Mouse (Mus musculus) heart, adult 9 months (tissue): ENCODE measurements around the gene Ifng.
A peak's percentile ranks its signal among the peaks of the same experiment; 100 is the strongest.
"Not testable (repeated sequence)": the region's sequence is repeated elsewhere in the genome, so short reads cannot be mapped to it uniquely, and the experiment has no call there.

Source experiments
- DNase-seq, 2 experiments: peaks; one replicate each; pipeline ENCODE4 v3.0.0; 2022; ENCODE audit warnings: low spot score in 2 of 2

Ifng gene

DNA sequence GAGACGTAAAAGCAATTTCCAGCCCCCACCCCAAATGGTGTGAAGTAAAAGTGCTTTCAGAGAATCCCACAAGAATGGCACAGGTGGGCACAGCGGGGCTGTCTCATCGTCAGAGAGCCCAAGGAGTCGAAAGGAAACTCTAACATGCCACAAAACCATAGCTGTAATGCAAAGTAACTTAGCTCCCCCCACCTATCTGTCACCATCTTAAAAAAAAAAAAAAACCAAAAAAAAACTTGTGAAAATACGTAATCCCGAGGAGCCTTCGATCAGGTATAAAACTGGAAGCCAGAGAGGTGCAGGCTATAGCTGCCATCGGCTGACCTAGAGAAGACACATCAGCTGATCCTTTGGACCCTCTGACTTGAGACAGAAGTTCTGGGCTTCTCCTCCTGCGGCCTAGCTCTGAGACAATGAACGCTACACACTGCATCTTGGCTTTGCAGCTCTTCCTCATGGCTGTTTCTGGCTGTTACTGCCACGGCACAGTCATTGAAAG is at the start of gene Ifng:
Gene Ifng, plus strand, starts transcription at position 305 of the 499 bp plus-strand sequence.
- DNase-seq: no peak

- DNase-seq: no peak
Measured at GRCm38 (mm10) chr10:118399917-118400316, 40.9 kb upstream of the Ifng start.

DNA sequence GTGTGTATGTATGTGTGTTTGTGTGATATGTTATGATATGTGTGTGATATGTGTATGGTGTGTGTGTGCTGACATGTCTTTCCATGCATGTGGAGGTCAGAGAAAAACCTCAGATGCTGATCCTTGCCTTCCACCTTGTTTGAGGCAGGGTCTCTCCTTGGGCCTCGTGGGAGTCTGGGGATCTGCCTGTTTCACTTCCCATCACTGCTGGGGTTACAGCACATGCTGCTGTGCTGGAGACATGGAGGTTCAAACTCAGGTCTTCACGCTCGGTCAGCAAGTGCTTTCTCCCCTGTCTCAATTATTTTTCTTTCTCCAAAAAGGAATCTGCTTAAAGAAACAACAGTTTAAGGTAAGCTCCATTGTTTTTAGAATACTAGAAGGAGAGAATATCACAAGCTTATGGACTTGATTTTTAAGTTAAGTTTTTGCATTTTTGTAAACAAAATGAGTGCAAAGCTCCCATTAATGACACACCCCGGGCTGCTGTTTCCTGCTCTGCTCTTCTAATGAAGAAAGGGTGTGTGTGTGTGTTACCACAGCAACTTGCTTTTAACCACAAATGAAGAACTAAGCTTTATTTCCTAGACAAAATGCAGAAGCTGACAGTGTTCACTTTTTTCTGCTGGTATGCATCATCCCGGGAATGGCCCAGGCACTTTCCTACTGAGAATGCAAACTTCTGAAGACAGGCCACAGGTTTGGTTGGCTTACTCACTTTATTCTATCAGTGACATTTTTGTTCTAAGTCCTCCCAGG is 34.2 kb upstream of the Ifng start:
- peak in 1 of 2 experiments; percentile 8 for DNase-seq

- DNase-seq: no peak
Measured at GRCm38 (mm10) chr10:118411377-118411776, 29.5 kb upstream of the Ifng start.

DNA sequence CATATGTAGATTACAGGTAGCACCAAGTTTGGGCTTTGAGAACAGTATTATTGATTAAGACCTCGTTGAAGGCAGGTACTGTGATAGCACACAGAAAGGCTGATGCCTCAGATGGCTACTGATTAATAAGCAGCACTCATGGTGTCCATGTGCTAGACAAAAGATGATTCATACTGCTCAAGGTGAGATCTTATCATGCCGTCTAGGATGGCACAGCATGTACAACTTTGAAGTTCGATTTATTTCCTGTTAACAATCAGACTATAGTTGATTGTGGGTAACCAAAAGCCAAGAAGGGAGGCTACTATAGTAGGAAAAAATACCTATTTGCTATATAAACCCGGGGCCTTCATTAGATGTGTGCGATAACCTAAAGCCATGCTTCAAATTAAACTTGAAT is 28.1 kb upstream of the Ifng start:
- no peak for DNase-seq

DNA sequence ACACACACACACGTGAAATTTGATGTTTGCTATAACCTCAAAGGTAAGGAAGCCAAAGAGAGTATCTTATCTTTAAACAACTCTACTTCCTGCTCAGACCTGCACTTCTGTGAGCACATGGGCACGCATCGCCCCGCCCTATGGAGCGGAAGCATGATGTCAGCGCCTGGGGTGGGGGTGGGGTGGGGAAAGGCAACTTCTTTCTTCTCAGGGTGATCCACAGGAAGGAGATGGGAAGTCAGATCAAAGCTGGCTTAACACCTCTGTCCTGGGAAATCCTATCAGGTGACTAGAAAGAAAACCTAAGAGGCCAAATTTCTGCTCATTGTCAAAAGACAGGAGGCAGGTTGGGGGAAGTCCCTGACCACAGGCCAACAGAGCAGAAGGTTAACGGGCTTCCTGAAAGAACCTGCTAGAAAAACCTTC is 21.8 kb upstream of the Ifng start:
- DNase-seq: no peak

GRCm38 (mm10) chr10:118420896-118421295 is 19.9 kb upstream of the Ifng start:
- no peak for DNase-seq

- no peak for DNase-seq
Measured at GRCm38 (mm10) chr10:118435501-118435900, 5.3 kb upstream of the Ifng start.

DNA sequence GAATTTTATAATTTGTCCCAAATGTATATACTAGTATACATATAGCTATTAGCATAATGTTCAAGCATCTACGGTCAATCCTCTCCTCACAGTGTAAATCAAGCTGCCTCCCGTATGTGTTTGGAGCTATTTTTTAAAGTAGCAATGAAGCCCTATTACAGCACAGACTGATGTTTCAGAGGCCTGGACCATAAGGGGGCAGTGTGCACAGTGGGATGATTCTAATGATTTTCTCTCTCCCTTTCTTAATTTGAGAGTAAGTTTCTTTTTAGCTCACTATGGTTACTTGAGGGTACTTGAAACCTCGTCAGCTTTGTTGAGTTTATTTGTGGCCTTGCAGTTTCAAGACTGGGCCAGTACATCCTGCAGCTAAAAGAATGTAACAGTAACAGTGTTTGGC is 1.1 kb downstream of the Ifng start:
- no peak for DNase-seq

GRCm38 (mm10) chr10:118442999-118443398 is 2.2 kb downstream of the Ifng start:
- DNase-seq: no peak

DNA sequence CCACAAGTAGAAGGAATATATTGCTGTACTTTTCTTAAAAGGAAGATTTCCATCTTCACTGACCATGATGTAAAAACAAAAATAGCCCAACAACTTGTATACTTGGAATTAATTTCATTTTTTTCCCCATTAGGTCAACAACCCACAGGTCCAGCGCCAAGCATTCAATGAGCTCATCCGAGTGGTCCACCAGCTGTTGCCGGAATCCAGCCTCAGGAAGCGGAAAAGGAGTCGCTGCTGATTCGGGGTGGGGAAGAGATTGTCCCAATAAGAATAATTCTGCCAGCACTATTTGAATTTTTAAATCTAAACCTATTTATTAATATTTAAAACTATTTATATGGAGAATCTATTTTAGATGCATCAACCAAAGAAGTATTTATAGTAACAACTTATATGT is 4.2 kb downstream of the Ifng start:
- DNase-seq: peak in 1 of 2 experiments; percentile 11

DNA sequence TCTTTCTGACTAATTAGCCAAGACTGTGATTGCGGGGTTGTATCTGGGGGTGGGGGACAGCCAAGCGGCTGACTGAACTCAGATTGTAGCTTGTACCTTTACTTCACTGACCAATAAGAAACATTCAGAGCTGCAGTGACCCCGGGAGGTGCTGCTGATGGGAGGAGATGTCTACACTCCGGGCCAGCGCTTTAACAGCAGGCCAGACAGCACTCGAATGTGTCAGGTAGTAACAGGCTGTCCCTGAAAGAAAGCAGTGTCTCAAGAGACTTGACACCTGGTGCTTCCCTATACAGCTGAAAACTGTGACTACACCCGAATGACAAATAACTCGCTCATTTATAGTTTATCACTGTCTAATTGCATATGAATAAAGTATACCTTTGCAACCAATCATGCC is 4.7 kb downstream of the Ifng start:
- no peak for DNase-seq

- DNase-seq: no peak
Measured at GRCm38 (mm10) chr10:118445978-118446377, 5.1 kb downstream of the Ifng start.

DNA sequence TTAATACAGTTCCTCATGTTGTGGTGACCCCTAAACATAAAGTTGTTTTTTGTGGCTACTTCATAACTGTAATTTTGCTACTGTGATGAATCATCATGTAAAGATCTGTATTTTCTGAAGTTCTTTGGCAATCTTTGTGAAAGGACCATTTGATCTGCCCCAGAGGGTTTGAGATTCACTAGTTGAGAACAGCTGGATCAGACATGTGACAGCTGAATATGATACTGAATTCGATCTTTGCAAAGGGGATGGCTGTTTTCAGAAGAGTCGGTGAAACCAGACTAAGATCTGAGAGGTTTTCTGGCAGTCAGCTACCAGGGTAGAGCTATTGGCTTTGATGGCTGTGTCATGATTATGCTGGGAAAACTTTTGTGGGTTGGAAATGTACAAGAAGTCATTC is 10.9 kb downstream of the Ifng start:
- no peak for DNase-seq

GRCm38 (mm10) chr10:118458729-118459128 is 17.9 kb downstream of the Ifng start:
- DNase-seq: no peak

DNA sequence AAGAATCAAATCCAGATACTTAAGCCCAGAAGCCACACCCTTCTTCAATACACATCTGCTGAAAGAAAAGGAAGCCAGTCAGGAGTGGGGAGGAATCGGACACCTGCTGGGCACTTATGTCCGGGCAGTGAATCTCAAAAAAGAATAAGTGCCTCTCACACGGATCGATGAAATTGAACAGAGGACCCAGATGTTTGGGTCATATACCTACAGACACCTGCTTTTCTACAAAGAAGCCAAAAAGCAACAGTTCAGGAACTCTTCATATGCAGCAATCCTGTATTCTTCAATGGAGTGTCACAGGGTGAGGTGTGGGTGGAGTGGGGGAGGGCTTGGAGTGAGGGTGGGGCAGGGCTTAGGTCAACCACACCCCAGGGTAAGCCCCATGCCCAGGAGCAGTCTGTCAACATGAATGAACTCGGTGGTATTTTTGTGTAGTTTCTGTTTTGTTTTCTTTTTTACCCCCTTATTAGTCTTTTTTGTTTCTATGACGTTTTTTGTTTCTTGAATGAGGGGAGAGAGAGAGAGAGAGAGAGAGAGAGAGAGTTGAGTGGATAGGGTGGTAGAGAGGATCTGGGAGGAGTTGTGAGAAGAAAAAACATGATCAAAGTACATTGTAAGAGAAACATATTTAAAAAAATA is 20.4 kb downstream of the Ifng start:
- DNase-seq: no peak

- DNase-seq: no peak
Measured at GRCm38 (mm10) chr10:118466481-118466880, 25.6 kb downstream of the Ifng start.

GRCm38 (mm10) chr10:118469047-118469446 is 28.2 kb downstream of the Ifng start:
- DNase-seq: no peak

GRCm38 (mm10) chr10:118470296-118470957 is 29.6 kb downstream of the Ifng start:
- no peak for DNase-seq

GRCm38 (mm10) chr10:118472846-118473245 is 32.0 kb downstream of the Ifng start:
- not testable (repeated sequence) for DNase-seq

- DNase-seq: no peak
Measured at GRCm38 (mm10) chr10:118476696-118477095, 35.9 kb downstream of the Ifng start.

GRCm38 (mm10) chr10:118477297-118477696 is 36.5 kb downstream of the Ifng start:
- DNase-seq: no peak

DNA sequence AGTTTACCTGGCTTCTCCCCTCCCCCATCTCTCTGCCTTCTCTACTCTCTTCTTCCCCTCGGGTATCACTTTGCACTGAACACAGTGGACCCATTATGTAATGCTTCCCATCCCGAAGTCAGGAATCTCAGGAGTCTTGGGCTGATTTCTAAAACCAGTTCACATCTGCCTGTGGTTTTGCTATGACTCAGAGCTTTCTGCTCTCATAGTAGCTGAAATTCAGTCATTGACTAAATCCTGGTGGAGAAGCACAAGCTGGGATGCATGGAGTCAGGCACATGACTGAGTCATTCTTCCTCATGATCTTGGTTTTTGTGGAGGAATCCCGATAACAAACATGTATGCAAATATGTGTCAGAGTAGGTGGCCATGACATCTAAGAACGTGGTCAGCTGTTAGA is 38.4 kb downstream of the Ifng start:
- peak; percentile 22 to 41 for DNase-seq
